Mouse (Mus musculus) fibroblast of lung, adult 2 months (primary cell): ENCODE results near the gene Il1b.

ENCODE experiments used
- DNase-seq: peaks from one replicate; pipeline ENCODE4 v3.0.0-alpha.2; 2011; ENCODE audit warnings: low read depth

The Il1b gene

GRCm38 (mm10) chr2:129368106-129368505, 2.8 kb downstream of the Il1b start:
- DNase-seq = no peak

GRCm38 (mm10) chr2:129367246-129367645, 3.7 kb downstream of the Il1b start:
- no peak for DNase-seq

GRCm38 (mm10) chr2:129360975-129361560, 9.9 kb downstream of the Il1b start:
- DNase-seq = no peak

GRCm38 (mm10) chr2:129360197-129360596, 10.7 kb downstream of the Il1b start:
- DNase-seq = no peak

- no peak for DNase-seq
Observed at GRCm38 (mm10) chr2:129338138-129338621, 32.8 kb downstream of the Il1b start.

- DNase-seq = no peak
Observed at GRCm38 (mm10) chr2:129333471-129333870, 37.5 kb downstream of the Il1b start.

GRCm38 (mm10) chr2:129330540-129330939, 40.4 kb downstream of the Il1b start:
- peak; percentile 73 for DNase-seq

GRCm38 (mm10) chr2:129330024-129330423, 40.9 kb downstream of the Il1b start:
- DNase-seq = no peak

GRCm38 (mm10) chr2:129328238-129328637, 42.7 kb downstream of the Il1b start:
- no peak for DNase-seq

GRCm38 (mm10) chr2:129324216-129324615, 46.7 kb downstream of the Il1b start:
- DNase-seq = no peak

- no peak for DNase-seq
Observed at GRCm38 (mm10) chr2:129322117-129322635, 48.8 kb downstream of the Il1b start.

GRCm38 (mm10) chr2:129320033-129320605, 50.8 kb downstream of the Il1b start:
- no peak for DNase-seq

GRCm38 (mm10) chr2:129315831-129316230, 55.1 kb downstream of the Il1b start:
- DNase-seq = no peak

GRCm38 (mm10) chr2:129314880-129315279, 56.1 kb downstream of the Il1b start:
- no peak for DNase-seq
